Mouse (Mus musculus) effector memory CD4-positive, alpha-beta T cell, adult 7 months (primary cell): ENCODE results near the gene Gm19345. TPM values are rescaled to one million over a fixed set of nuclear protein-coding genes. Genes with fewer than 3 reads are reported as not detected.

Experiments
- polyA plus RNA-seq: library from polyadenylated mRNA; unstranded; fragments of 100-300 nt; shearing (Covaris generic); gene quantifications from one replicate; pipeline ENCODE4 v1.2.1, GENCODE M21; 2017

Gene Gm19345
- not detected for polyA plus RNA-seq

DNA sequence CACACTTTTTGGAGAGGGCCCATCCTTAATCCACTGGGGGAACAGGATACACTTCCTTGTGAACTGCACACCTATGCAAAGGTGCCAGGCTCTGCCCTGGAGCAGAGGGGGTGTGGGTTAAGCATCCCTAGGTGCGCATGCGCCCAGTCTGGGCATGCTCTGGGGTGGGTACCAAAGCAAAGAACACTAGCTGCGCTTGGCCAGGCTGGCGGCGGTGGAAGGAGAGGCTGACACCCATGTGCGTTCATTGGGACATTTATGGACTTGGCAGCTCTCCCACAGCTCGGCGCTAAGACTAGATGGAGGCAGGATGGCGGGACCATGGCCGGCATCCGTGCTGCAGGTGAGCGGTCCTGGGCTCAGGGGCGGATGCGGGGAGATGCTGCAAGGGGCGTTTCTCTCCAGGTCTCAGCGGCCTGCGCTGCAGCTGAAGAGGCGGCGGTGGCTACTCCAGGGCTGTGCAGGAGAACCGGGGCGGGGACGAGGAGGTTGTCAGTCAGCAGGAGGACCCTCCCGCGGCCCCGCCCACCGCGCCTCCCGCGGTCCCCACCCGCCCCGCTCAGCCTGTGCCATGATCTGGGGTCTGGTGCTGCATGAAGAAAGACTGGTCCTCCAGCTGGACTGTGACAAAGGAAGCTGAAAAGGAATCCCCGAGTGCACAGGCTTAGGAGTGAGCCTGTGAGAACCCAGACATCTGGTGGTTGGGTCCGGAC, at the start of gene Gm19345:
TSS of gene Gm19345 (plus strand) at position 146 of the 713 bp plus-strand sequence.

DNA sequence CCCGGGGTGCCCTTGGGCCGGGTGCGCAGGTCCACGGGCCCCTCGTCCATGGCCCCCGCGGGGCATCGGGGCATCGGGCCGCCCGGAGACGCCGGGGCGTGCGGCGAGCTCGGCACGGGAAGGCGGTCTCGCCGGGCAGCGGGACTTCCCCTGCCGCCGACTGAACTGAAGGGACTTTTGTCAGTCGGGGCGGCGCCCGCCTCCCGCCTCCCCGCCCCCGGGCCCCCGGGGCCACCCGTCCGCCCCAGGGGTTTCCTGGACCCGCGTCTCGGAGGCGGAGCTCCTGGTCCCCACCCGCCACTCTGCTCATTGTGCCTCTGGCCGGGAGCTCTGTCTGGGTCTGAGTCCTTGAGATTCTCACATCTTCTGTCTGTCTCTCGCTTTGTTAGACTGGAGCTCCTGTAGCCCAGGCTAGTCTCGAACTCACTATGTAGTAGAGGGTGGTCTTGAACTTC, 29.2 kb upstream of the Gm19345 start, which contains the start of gene Bcl3:
TSS of gene Bcl3 (minus strand) at position 167 of the 455 bp plus-strand sequence.

DNA sequence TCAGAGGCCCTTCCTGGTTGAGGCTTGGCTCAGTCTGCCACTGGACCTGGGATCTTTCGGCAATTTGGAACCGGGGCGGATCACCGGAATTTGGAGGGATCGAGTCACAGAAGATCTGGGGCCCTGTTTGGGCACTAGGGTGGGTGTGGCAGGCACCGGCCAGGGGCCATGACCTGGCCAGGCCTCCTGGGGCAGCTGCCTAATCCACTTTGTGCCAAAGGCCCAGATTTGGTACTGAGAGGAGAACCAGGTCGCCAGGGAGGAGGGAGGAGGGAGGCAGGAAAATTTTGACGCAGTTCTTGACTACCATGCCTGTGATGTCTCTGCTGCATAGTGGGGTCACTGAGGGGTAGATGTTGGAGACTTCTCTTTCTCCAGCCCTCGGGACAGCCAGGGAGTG, 9.4 kb downstream of the Gm19345 start, which contains the start of gene Ceacam16:
TSS of gene Ceacam16 (minus strand) at position 101 of the 400 bp plus-strand sequence.

DNA sequence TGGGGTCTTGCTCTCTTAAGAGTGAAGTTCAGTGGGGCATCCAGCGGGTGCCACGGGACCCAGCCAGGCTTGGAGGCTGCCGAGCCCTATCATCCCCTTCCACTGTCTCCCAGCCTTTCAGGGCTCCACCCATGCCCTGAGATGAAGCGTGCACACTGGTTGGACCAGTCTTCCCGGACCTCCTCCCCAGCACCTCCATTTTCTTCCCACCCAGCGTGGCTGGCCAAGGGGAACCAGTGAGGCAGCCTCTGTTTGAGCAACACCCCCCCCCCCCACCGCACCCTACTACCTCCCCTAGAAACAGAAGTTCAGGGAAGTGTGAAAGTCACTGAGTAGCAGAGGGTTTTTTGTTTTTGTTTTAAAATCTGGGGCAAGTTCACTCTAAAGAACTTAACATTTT, 36.0 kb downstream of the Gm19345 start, which contains the start of gene Ceacam19:
TSS of gene Ceacam19 (minus strand) at position 117 of the 400 bp plus-strand sequence.

Other genes starting within 250 kb of the Gm19345 start
- 49.4 TPM for gene Clasrp, start 247.5 kb upstream of the Gm19345 start, polyA plus RNA-seq
- gene Relb, start 222.6 kb upstream of the Gm19345 start, polyA plus RNA-seq: 249 TPM
- gene Clptm1, start 187.0 kb upstream of the Gm19345 start, polyA plus RNA-seq: 121 TPM
- gene Apoc2, start 174.1 kb upstream of the Gm19345 start, polyA plus RNA-seq: not detected
- gene Gm44805, start 170.6 kb upstream of the Gm19345 start, polyA plus RNA-seq: not detected
- gene Apoc4, start 170.5 kb upstream of the Gm19345 start, polyA plus RNA-seq: 0.18 TPM
- gene Apoc1, start 159.3 kb upstream of the Gm19345 start, polyA plus RNA-seq: not detected
- gene Apoe, start 152.8 kb upstream of the Gm19345 start, polyA plus RNA-seq: 1.3 TPM
- gene Tomm40, start 136.6 kb upstream of the Gm19345 start, polyA plus RNA-seq: 63.8 TPM
- gene Nectin2, start 101.5 kb upstream of the Gm19345 start, polyA plus RNA-seq: not detected
- 0.65 TPM for gene Bcam, start 81.0 kb upstream of the Gm19345 start, polyA plus RNA-seq
- gene Cblc, start 55.2 kb upstream of the Gm19345 start, polyA plus RNA-seq: not detected
- 199 TPM for gene Bcl3, start 29.2 kb upstream of the Gm19345 start, polyA plus RNA-seq
- not detected for gene Ceacam16, start 9.3 kb downstream of the Gm19345 start, polyA plus RNA-seq
- gene Ceacam19, start 36.0 kb downstream of the Gm19345 start, polyA plus RNA-seq: not detected
- 42.3 TPM for gene Pvr, start 69.2 kb downstream of the Gm19345 start, polyA plus RNA-seq
- gene Igsf23, start 98.8 kb downstream of the Gm19345 start, polyA plus RNA-seq: 0.94 TPM
- gene Ceacam20, start 113.4 kb downstream of the Gm19345 start, polyA plus RNA-seq: 0.18 TPM
- 0.26 TPM for gene Nlrp9b, start 139.5 kb downstream of the Gm19345 start, polyA plus RNA-seq
- gene Vmn1r91, start 247.7 kb downstream of the Gm19345 start, polyA plus RNA-seq: 0.87 TPM